Mouse (Mus musculus) stomach, postnatal 0 days (tissue): ENCODE results near the gene Spaca5.

Experiments used
- CTCF ChIP-seq: IDR thresholded peaks from 2 replicates; pipeline ENCODE4 v1.5.1; 2016; ENCODE audit warnings: antibody characterized with exemption, low read depth, mild to moderate bottlenecking, moderate library complexity
- EP300 ChIP-seq: optimal IDR thresholded peaks from 2 replicates; pipeline ENCODE3; 2016; ENCODE audit warnings: antibody characterized with exemption

- TF ChIP-seq CTCF (no peak; the same call in 1 of the 2 replicates), EP300 (no peak)
Measured at GRCm38 (mm10) chrX:21061460-21061859, 6.7 kb upstream of the Spaca5 start.
